Mouse (Mus musculus) embryonic facial prominence, embryonic 10.5 days (tissue): Measurements from ENCODE around the gene Cpm. TPM values are rescaled to one million over a fixed set of nuclear protein-coding genes. Genes with fewer than 3 reads are reported as not detected.
"Not testable (repeated sequence)": the region's sequence is repeated elsewhere in the genome, so short reads cannot be mapped to it uniquely, and the experiment has no call there.

Experiments
- DNase-seq: peaks from one replicate; pipeline ENCODE4 v3.0.0-alpha.2; 2017; ENCODE audit warnings: low spot score
- H3K27ac ChIP-seq: fragments of 300-500 bp; sonication (generic); replicated peaks from 2 replicates; pipeline ENCODE4 v1.5.1; 2016; ENCODE audit warnings: mild to moderate bottlenecking
- H3K27me3 ChIP-seq: fragments of 300-500 bp; sonication (generic); replicated peaks from 2 replicates; pipeline ENCODE4 v1.6.1; 2016; ENCODE audit warnings: low read depth, mild to moderate bottlenecking; ENCODE audit not compliant: poor library complexity, severe bottlenecking
- H3K36me3 ChIP-seq: fragments of 300-500 bp; sonication (generic); replicated peaks from 2 replicates; pipeline ENCODE4 v1.6.1; 2016; ENCODE audit warnings: mild to moderate bottlenecking, moderate library complexity
- H3K4me1 ChIP-seq: fragments of 300-500 bp; sonication (generic); 2 replicates; pipeline ENCODE4 v1.6.1; 2016
- H3K4me3 ChIP-seq: fragments of 300-500 bp; sonication (generic); 2 replicates; pipeline ENCODE4 v1.5.1; 2016; ENCODE audit warnings: mild to moderate bottlenecking, moderate library complexity
- H3K9me3 ChIP-seq: fragments of 300-500 bp; sonication (generic); 2 replicates; pipeline ENCODE4 v1.6.1; 2016; ENCODE audit warnings: mild to moderate bottlenecking
- WGBS: fragments of 180-500 bp; shearing (Covaris S2); methylation state at CpG from one replicate; pipeline ENCODE4 v1.1.7; 2016; 5-methylcytosine and 5-hydroxymethylcytosine counted together
- polyA plus RNA-seq: library from polyadenylated mRNA; unstranded; fragments of >200 nt; fragmentation: Nextera tagmentation; extraction: Ambion mirVana; gene quantifications from 2 replicates; pipeline ENCODE4 v1.2.1, GENCODE M21; 2016

The Cpm gene
- polyA plus RNA-seq, 1 experiment from 2014 or later = 11.6 TPM

DNA sequence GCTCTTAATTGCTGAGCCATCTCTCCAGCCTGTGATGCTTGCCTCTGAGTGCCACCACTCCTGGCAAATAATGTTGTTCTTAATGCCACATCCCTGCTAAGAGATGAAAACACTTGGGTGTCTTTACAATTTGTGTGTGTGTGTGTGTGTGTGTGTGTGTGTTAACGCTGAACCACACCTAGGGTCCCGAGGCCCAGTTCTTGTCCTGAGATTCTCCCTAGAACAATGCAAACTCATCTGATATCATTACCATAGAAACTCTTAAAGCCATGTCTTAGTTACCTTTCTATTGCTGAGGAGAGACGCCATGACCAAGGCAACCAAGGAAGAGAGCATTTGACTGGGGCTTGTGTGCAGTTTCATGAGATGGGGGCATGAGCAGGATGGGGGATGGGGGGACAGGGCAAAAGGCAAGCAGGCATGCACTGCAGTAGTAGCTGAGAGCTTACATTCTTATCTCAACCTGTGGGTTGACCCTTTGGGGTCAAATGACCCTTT lies 84.8 kb downstream of the Cpm start:
- peaks cover 27% of the 10 kb centered on the region for H3K4me1 ChIP-seq
- WGBS = 87% methylated on average over 3 of the region's 3 CpGs
- H3K9me3 ChIP-seq = no peaks in the 10 kb centered on the region
- no peaks in the 10 kb centered on the region for H3K27me3 ChIP-seq
- peaks cover 4% of the 10 kb centered on the region for H3K36me3 ChIP-seq
- DNase-seq = no peak
- H3K27ac ChIP-seq = no peak overlapping the region
- H3K4me3 ChIP-seq = no peak overlapping the region

DNA sequence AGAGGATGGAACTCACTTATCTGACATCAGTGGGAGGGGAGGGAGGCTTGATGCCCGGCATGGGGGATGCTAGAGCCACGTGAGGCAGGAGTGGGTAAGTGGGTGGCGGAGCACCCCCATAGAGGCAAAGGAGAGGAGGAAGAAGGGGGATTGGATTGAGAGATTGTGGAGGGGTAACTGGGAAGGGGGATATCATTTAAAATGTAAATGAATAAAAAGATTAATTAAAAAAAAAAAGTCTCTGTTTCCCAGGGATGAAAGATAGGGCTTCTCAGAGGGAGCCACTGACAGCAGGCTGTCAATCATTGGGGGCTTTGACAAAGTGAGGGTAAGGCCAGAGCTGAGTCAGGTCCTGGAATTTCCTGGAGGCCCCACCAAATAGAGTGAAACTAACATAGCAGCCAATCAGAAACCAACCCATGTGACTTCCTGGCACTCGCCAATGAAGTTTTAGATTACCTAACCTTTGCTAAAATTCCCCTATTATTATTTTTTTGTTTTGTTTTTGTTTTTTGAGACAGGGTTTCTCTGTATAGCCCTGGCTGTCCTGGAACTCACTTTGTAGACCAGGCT lies 85.7 kb downstream of the Cpm start:
- H3K27me3 ChIP-seq = no peaks in the 10 kb centered on the region
- no peak overlapping the region for H3K4me3 ChIP-seq
- H3K27ac ChIP-seq = no peak overlapping the region
- WGBS = 75% methylated on average over 4 of the region's 4 CpGs
- no peaks in the 10 kb centered on the region for H3K36me3 ChIP-seq
- H3K4me1 ChIP-seq = peaks cover 20% of the 10 kb centered on the region
- no peaks in the 10 kb centered on the region for H3K9me3 ChIP-seq
- no peak for DNase-seq

DNA sequence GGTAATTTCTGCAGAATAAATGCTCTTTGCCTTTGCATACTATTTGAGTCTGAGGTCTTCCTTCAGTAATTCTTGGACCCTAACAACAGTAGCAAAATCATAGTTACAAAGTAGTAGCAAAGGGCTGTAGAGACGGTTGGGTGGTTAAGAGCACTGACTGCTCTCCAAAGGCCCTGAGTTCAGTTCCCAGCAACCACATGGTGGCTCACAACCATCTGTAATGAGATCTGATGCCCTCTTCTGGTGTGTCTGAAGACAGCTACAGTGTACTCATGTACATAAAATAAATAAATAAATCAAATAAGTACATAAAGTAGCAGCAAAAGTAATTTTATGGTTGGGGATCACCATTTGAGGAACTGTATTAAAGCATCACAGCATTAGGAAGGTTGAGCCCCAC lies 86.4 kb downstream of the Cpm start:
- not testable (repeated sequence) for H3K36me3 ChIP-seq, H3K27ac ChIP-seq, H3K4me3 ChIP-seq, H3K27me3 ChIP-seq, H3K9me3 ChIP-seq, DNase-seq
- WGBS = 93% methylated on average over 1 of the region's 1 CpGs
- peaks cover 20% of the 10 kb centered on the region for H3K4me1 ChIP-seq

DNA sequence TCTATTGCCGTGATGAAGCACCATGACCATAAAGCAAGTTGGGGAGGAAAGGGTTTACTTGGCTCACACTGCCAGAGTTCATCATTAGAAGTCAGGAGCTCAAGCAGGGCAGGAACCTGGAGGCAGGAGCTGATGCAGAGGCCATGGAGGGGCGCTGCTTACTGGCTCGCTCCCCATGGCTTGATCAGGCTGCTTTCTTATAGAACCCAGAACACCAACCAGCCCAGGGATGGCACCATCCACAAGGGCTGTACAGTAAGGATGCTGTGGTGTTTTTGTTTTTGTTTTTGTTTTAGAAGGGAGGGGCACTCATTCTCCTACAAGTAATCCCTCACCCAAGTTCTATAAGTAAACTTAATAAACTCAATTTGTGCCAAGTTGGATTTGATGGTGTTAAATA lies 87.4 kb downstream of the Cpm start:
- no peak overlapping the region for H3K4me3 ChIP-seq
- no peak for DNase-seq
- no peaks in the 10 kb centered on the region for H3K36me3 ChIP-seq
- no peaks in the 10 kb centered on the region for H3K27me3 ChIP-seq
- 93% methylated on average over 3 of the region's 3 CpGs for WGBS
- H3K4me1 ChIP-seq = peaks cover 16% of the 10 kb centered on the region
- H3K27ac ChIP-seq = no peak overlapping the region
- H3K9me3 ChIP-seq = no peaks in the 10 kb centered on the region

DNA sequence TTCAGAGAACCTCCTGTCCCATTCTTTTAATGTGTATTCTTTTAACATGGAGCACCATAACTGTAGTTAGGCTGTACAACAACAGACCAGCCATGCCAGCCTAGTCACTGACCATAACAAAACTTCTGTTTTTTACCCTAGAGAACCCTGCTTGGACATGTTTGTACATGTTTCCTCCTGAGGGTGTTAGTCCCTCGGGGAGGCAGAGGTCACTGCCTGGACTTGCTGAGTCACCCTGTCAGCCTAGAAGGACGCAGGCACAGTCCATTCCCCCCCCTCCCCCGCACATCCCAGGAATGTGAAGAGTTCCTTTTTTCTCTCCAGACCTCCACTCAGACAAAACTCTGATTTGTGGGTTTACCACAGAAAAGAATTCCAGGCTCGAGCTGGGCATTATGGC lies 88.3 kb downstream of the Cpm start:
- peak; percentile 60 for DNase-seq
- Histone ChIP-seq H3K4me1 (peaks cover 16% of the 10 kb centered on the region), H3K27ac (peak overlapping the region; percentile 48), H3K9me3 (no peaks in the 10 kb centered on the region), H3K4me3 (no peak overlapping the region), H3K27me3 (no peaks in the 10 kb centered on the region), H3K36me3 (no peaks in the 10 kb centered on the region)
- WGBS = 11% methylated on average over 4 of the region's 4 CpGs

DNA sequence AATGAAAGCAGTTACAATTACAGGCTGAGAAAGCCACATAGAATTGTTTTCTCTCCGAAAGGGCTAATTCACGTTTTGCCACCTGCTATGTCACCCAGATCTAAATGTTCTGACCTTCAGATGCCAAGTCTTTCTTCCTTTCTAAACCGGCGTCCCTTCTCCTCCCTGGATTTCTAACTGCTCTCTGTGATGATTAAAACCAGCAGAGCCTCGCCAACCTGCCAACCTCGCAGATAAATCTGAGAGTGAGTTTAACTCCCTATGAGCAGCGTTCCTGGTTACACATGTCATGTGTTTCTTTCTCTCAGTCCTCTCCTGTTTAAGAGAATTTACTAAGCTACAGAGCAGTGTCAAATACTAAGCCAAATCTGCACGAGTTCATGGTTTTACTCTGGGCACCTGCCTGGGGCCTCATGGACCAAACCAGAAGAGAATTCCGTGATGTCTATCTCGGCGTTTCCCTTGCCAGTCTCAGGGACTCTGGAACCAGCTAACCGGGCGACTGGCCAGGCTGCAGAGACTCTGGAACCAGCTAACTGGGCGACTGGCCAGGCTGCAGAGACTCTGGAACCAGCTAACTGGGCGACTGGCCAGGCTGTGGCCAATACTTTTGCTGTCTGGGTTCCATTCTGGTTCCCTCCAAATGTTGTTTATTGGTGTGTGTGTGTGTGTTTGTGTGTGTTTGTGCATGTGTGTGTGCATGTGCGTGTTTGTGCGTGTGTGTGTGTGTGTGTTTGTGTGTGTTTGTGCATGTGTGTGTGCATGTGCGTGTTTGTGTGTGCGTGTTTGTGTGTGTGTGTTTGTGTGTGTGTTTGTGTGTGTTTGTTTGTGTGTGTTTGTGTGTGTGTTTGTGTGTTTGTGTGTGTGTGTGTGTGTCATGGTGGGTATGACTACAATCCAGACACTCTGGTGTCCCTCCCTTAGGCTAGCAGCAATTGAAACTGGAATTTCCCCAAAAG lies 89.1 kb downstream of the Cpm start:
- Histone ChIP-seq H3K4me3 (no peak overlapping the region), H3K27me3 (no peaks in the 10 kb centered on the region), H3K27ac (peak overlapping the region; percentile 1), H3K4me1 (peaks cover 16% of the 10 kb centered on the region), H3K9me3 (no peaks in the 10 kb centered on the region), H3K36me3 (no peaks in the 10 kb centered on the region)
- WGBS = 67% methylated on average over 19 of the region's 19 CpGs
- no peak for DNase-seq

DNA sequence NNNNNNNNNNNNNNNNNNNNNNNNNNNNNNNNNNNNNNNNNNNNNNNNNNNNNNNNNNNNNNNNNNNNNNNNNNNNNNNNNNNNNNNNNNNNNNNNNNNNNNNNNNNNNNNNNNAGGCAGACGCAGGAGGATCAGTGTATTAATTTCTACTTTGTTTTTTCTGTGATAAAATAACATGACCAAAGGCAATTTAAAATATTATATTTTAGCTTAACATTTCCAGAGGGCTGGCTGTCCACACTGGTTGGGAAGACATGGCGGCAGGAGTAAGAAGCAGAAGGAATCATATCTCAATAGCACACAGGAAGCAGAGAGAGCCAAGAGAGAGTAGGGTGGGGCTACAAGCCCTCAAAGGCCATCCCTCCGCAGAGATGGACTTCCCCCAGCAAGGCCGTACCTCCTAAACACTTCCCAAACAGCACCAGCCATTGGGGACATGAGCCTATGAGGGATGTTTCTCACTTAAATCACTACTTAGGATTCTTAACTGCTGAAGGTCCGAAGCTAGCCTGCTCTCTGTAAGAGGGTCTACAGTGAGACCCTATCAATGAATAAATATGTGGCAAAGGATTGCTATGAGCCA lies 94.9 kb downstream of the Cpm start:
- no peak overlapping the region for H3K4me3 ChIP-seq
- no peaks in the 10 kb centered on the region for H3K9me3 ChIP-seq
- DNase-seq = no peak
- H3K36me3 ChIP-seq = no peaks in the 10 kb centered on the region
- no peaks in the 10 kb centered on the region for H3K4me1 ChIP-seq
- H3K27ac ChIP-seq = no peak overlapping the region
- no peaks in the 10 kb centered on the region for H3K27me3 ChIP-seq
- WGBS = 82% methylated on average over 5 of the region's 5 CpGs

DNA sequence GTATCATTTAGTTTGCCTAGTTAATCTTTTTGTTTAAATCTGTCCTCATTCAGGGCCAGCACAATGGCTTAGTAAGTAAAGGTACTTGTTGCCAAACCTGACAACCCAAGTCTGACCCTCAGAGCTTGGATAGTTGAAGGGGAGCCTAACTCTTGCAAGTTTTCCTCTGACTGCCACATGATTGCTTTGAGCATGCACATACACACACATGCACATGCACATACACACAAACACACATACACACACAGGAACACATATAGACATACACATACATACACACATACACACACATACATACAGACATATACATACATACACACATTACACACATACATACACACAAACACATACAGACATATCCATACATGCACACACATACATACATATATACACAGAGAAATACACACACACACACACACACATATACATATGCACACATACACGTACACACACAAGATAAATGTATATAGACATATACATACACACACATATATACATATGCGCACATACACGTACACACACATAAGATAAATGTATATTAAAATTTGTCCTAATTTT lies 95.6 kb downstream of the Cpm start:
- H3K36me3 ChIP-seq = no peaks in the 10 kb centered on the region
- WGBS = 94% methylated on average over 3 of the region's 3 CpGs

DNA sequence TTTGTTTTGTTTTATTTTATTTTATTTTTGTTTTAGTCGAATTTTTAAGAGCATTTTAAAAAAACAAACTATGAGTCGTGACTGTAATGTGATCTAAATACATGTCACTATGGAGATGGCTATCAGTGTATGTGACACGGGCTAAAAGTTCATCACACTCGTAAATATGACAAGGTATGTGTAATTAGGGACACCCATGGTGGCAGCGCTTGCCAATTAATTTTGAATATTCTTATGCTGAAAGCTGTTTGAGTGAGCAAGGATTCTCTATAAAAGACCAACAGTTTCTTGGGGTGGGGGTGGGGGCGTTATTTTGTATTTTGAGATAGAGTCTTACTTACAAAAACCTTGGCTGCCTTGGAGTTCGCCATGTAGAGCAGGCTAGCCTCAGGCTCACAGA lies 96.4 kb downstream of the Cpm start:
- Histone ChIP-seq H3K9me3 (no peaks in the 10 kb centered on the region), H3K4me1 (0 out of 2 replicates have a peak, but pooled peaks cover 3% of the 10 kb centered on the region), H3K36me3 (no peaks in the 10 kb centered on the region), H3K27me3 (no peaks in the 10 kb centered on the region), H3K4me3 (no peak overlapping the region), H3K27ac (no peak overlapping the region)
- DNase-seq = no peak
- 81% methylated on average over 7 of the region's 7 CpGs for WGBS

More for the DNA sequence above, 95.6 kb downstream of the Cpm start:
- Histone ChIP-seq H3K4me3 (no peak overlapping the region), H3K27me3 (no peaks in the 10 kb centered on the region), H3K27ac (no peak overlapping the region), H3K4me1 (0 out of 2 replicates have a peak, but pooled peaks cover 3% of the 10 kb centered on the region), H3K9me3 (no peaks in the 10 kb centered on the region)
- no peak for DNase-seq

DNA sequence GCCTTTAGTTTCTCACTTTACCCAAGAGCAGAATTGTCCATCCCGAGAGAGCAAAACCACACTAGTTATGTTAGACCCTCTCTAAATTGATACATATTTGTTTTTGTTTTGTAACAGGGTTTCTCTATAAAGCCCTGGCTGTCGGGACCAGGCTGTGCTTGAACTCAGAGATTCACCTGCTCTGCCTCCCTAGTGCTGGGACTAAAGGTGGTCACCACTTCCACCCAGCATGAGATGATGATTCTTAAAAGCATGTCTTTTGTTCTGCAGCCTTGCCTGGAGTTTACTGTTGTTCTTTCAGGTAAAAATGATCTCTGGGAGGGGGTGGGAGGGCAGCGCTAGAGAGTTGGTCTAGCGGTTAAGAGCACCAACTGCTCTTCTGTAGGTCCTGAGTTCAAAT lies 97.0 kb downstream of the Cpm start:
- H3K36me3 ChIP-seq = no peaks in the 10 kb centered on the region
- H3K9me3 ChIP-seq = no peaks in the 10 kb centered on the region
- WGBS = 94% methylated on average over 4 of the region's 4 CpGs

DNA sequence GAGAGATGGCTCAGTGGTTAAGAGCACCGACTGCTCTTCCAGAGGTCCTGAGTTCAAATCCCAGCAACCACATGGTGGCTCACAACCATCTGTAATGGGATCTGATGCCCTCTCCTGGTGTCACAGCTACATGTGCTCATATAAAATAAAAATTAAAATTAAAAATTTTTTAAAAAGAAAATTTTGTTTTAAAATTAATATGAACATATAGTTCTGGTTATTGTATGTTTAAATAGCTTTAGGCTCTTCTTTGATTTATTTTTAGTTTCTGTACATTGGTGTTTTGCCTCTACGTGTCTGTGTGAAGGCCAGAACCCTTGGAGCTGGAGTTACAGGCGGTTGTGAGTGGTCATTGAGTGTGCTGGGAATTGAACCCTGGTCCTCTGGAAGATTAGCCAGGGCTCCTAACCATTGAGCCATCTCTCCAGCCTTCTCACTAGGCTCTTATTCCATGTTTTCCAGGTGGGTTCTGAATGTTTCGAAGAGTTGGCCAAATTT lies 97.6 kb downstream of the Cpm start:
- 0 out of 2 replicates have a peak, but pooled peaks cover 3% of the 10 kb centered on the region for H3K4me1 ChIP-seq
- H3K27me3 ChIP-seq = no peaks in the 10 kb centered on the region
- H3K4me3 ChIP-seq = no peak overlapping the region
- no peaks in the 10 kb centered on the region for H3K9me3 ChIP-seq
- DNase-seq = no peak
- no peaks in the 10 kb centered on the region for H3K36me3 ChIP-seq
- WGBS = 93% methylated on average over 4 of the region's 4 CpGs
- no peak overlapping the region for H3K27ac ChIP-seq

More for the DNA sequence above, 97.0 kb downstream of the Cpm start:
- Histone ChIP-seq H3K27me3 (no peaks in the 10 kb centered on the region), H3K4me3 (no peak overlapping the region), H3K27ac (no peak overlapping the region), H3K4me1 (0 out of 2 replicates have a peak, but pooled peaks cover 3% of the 10 kb centered on the region)
- DNase-seq = no peak

DNA sequence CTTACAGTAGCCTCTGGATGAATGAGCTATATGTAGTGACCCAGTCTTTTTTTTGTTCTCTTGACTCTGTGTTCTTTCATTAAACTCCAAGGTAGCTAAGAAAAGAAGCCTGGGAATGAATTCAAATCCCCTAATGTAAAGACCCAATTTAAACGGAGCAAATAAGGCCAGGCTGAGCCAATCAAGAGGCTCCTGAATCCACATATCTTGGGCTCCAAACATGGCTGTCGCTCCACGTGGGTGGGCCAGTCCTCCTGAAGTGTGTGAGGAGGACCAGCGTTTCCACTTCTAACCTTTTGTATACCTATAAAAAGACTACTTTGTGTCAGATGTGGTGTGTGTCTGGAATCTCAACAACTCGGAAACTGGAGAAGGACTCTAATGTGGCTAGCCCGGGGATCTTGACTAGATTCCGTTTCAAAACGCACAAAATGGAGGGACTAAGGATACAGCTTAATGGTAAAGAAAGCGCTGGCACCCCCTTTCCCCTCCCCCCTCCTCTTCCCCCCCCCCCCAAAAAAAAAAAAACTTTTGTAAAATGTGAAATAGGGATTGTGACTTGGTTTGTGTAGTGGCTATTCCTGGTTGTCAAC lies 98.3 kb downstream of the Cpm start:
- 85% methylated on average over 9 of the region's 9 CpGs for WGBS
- Histone ChIP-seq H3K36me3 (peaks cover 2% of the 10 kb centered on the region; the same call in 1 of the 2 replicates), H3K27me3 (no peaks in the 10 kb centered on the region), H3K9me3 (no peaks in the 10 kb centered on the region), H3K27ac (no peak overlapping the region), H3K4me3 (no peak overlapping the region), H3K4me1 (0 out of 2 replicates have a peak, but pooled peaks cover 3% of the 10 kb centered on the region)
- no peak for DNase-seq
